Mouse (Mus musculus) spleen, adult 2 months (tissue): Measurements from ENCODE around the gene Polr3k. TPM values are rescaled to one million over a fixed set of nuclear protein-coding genes. Genes with fewer than 3 reads are reported as not detected.

ENCODE experiments used
- DNase-seq, 2 experiments: peaks; one replicate each; pipeline versions ENCODE4 v3.0.0 to v3.0.0-alpha.2; 2012 to 2021; ENCODE audit warnings: low spot score in 2 of 2, low read depth in 1 of 2
- H3K27ac ChIP-seq: fragments of 200-500 bp; 2 replicates; pipeline ENCODE4 v1.5.1; 2012; ENCODE audit warnings: low read length, inconsistent platforms; ENCODE audit not compliant: insufficient read depth
- H3K27me3 ChIP-seq: fragments of 200-500 bp; 2 replicates; pipeline ENCODE4 v1.6.1; 2012; ENCODE audit warnings: mild to moderate bottlenecking, moderate library complexity, low read length, inconsistent platforms; ENCODE audit not compliant: control insufficient read depth, insufficient read depth
- H3K36me3 ChIP-seq: fragments of 200-500 bp; 2 replicates; pipeline ENCODE4 v1.6.1; 2012; ENCODE audit warnings: mild to moderate bottlenecking, low read length, inconsistent platforms; ENCODE audit not compliant: control insufficient read depth, insufficient read depth
- H3K4me1 ChIP-seq: fragments of 200-500 bp; 2 replicates; pipeline ENCODE4 v1.6.1; 2011; ENCODE audit warnings: inconsistent platforms; ENCODE audit not compliant: control insufficient read depth, insufficient read depth, insufficient read length
- H3K4me3 ChIP-seq: fragments of 200-500 bp; 2 replicates; pipeline ENCODE4 v1.5.1; 2011; ENCODE audit warnings: mild to moderate bottlenecking, inconsistent platforms; ENCODE audit not compliant: insufficient read depth, insufficient read length; ENCODE audit errors: extremely low read depth
- CTCF ChIP-seq: fragments of 200-500 bp; IDR thresholded peaks from 2 replicates; pipeline ENCODE4 v1.5.1; 2011; ENCODE audit warnings: mild to moderate bottlenecking, inconsistent platforms; ENCODE audit not compliant: insufficient read depth, insufficient read length, insufficient replicate concordance; ENCODE audit errors: extremely low read depth
- POLR2A ChIP-seq: fragments of 200-500 bp; IDR thresholded peaks from 2 replicates; pipeline ENCODE4 v1.6.1; 2011; ENCODE audit warnings: low read depth, low read length, inconsistent platforms
- WGBS: fragments of 180-500 bp; shearing (Covaris S2); methylation state at CpG from one replicate; pipeline ENCODE4 v1.1.7; 2018; 5-methylcytosine and 5-hydroxymethylcytosine counted together
- polyA plus RNA-seq: library from polyadenylated mRNA; depleted of rRNA; stranded (reverse); fragments of >200 nt; gene quantifications from 2 replicates; pipeline ENCODE4 v1.2.3, GENCODE M21; 2012; rRNA removed

The Polr3k gene
- polyA plus RNA-seq, 1 experiment = 2.8 TPM

DNA sequence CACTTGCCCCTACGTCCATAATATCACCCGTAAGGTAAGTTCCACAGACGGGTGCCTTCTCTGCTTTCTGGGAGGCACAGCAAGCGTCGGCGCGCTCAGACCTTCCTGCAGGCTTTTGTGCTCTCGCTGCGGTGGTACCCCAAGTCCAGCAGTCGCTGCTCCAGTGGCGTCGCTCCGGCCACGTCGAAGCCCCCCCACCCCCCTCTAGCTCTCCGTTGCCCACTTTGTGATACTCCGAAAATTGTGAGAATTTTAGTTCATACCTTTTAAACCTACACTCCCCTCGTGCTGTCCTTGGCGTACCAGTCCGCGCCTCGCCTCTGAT lies 361 bp downstream of the Polr3k start:
- under 1% methylated on average over 22 of the region's 22 CpGs for WGBS
- H3K27ac ChIP-seq = peak overlapping the region; percentile 37
- DNase-seq = no peak
- H3K36me3 ChIP-seq = peaks cover 6% of the 10 kb centered on the region
- H3K4me3 ChIP-seq = peak overlapping the region; percentile 81
- H3K4me1 ChIP-seq = peaks cover 2% of the 10 kb centered on the region; the same call in 1 of the 2 replicates
- H3K27me3 ChIP-seq = no peaks in the 10 kb centered on the region
- no peak for TF ChIP-seq CTCF
- TF ChIP-seq POLR2A = no peak

DNA sequence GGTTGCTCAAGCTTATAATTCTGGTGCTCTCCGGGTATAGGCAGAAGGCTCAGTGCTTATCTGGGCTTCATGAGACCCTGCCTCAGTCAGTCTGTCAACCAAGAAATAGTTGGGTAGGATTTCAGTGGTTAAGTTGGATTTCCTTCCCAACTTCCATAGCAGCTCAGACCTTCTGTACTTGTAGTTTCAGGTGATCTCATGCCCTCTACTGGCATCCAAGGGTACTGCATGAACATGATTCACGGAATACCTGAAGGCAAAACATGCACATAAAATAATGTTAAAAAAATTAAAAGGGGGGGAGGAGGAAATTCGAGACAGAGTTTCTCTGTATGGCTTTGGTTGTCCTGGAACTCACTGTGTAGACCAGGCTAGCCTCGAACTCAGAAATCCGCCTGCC lies 2.8 kb downstream of the Polr3k start:
- 48% methylated on average over 5 of the region's 5 CpGs for WGBS
- no peak overlapping the region for H3K27ac ChIP-seq
- no peaks in the 10 kb centered on the region for H3K27me3 ChIP-seq
- H3K4me3 ChIP-seq = no peak overlapping the region
- peaks cover 6% of the 10 kb centered on the region for H3K36me3 ChIP-seq
- peak; percentile 25 to 59 for DNase-seq
- H3K4me1 ChIP-seq = peaks cover 2% of the 10 kb centered on the region; the same call in 1 of the 2 replicates
- no peak for TF ChIP-seq POLR2A
- TF ChIP-seq CTCF = peak; percentile 35; the same call in 1 of the 2 replicates

DNA sequence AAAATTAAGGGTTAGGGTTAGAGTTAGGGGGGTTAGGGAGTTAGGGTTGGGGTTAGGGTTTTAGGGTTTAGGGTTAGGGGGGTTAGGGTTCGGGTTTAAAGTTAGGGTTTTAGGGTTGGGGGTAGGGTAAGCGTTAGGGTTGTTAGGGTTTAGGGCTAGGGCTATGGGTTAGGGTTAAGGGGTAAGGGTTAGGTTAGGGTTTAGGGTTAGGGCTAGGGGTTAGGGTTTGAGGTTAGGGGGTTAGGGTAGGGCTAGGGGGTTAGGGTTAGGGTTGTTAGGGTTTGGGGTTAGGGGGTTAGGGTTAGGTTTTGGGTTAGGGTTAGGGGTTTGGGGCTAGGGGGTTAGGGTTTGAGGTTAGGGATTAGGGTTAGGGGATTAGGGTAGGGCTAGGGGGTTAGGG lies 6.9 kb downstream of the Polr3k start:
- no peak overlapping the region for H3K27ac ChIP-seq
- WGBS = 95% methylated on average over 2 of the region's 2 CpGs
- TF ChIP-seq POLR2A (no peak), CTCF (no peak)
- H3K4me3 ChIP-seq = no peak overlapping the region
- no peak for DNase-seq
- H3K36me3 ChIP-seq = peaks cover 6% of the 10 kb centered on the region
- no peaks in the 10 kb centered on the region for H3K4me1 ChIP-seq
- H3K27me3 ChIP-seq = no peaks in the 10 kb centered on the region

DNA sequence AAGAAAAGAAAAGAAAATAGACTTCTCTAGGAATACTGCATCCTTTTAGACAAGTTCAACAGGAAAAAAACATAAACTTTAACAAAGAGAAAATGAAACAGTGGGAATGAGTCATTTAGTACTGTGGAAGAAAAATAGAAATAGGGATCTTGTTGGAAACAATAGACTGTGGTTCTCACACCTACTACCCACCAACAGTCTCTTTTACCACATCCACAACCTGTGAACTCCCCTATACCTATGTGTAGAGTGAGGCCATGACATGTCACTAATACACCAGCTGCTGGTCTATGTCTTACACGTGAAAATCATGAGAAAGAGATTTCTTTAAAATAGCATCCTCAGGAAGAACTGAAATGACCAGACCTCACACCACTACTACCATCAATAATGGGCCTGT lies 14.8 kb downstream of the Polr3k start:
- Histone ChIP-seq H3K4me3 (no peak overlapping the region), H3K27me3 (no peaks in the 10 kb centered on the region), H3K36me3 (no peaks in the 10 kb centered on the region), H3K4me1 (no peaks in the 10 kb centered on the region), H3K27ac (no peak overlapping the region)
- 49% methylated on average over 1 of the region's 1 CpGs for WGBS
- TF ChIP-seq CTCF (no peak), POLR2A (no peak)
- no peak for DNase-seq

DNA sequence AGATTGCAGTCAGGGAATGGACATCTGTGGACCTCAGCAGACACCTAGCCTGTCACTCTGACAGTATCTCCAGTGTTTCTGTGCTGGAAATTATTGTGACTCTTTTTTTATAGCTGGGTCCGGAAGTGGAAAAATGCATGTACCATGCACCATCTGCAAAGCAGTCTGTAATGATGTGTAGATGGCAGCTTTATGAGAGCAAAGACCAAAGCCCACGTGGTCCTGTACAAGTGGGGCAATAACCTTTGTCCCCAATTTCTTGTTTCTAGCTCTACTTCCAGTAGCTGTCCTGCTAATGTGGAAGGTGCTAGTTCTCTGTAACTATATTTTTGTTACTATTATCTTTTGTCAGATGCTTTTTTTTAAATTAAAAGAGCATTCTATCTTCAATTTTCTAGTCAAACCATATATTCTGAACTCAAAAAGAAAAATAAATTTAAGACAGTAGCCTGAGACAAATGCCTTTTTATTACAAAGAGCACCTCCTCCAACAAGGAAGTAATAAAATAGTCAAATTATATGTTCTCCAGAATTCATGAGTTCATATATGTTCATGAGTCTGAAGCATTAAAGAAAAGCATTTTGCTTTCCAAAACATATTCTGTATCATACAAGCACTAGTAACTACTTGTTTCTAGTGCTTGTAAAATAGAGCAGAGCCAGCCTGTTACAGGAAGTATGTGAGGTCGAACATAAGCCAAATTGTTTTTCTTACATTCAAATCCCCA lies 19.0 kb downstream of the Polr3k start:
- 85% methylated on average over 3 of the region's 3 CpGs for WGBS
- H3K27ac ChIP-seq = no peak overlapping the region
- H3K4me3 ChIP-seq = no peak overlapping the region
- TF ChIP-seq CTCF (no peak), POLR2A (no peak)
- H3K4me1 ChIP-seq = no peaks in the 10 kb centered on the region
- H3K27me3 ChIP-seq = no peaks in the 10 kb centered on the region
- H3K36me3 ChIP-seq = no peaks in the 10 kb centered on the region
- no peak for DNase-seq

DNA sequence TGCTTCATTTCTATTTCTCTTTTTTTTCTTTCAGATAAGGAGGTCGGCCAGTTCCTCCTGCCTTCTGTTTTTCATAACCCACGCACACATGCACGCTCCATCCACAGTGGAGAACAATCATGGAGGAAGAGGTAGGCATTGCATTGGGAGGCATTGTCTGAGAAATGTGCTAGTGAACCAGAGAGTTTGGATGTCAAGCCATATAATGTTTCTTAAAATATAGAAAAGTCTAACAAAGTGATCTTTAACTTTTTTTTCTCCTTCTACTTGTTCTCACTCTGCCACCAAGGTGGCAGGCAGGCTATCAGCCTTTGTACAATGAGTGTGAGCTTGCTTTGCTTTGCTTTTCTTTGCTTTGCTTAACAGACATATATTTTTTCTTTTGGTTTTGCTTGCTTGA lies 53.7 kb downstream of the Polr3k start:
- peak in 1 of 2 experiments; percentile 52 for DNase-seq
- Histone ChIP-seq H3K27me3 (no peaks in the 10 kb centered on the region), H3K36me3 (no peaks in the 10 kb centered on the region), H3K27ac (no peak overlapping the region), H3K4me1 (no peaks in the 10 kb centered on the region), H3K4me3 (no peak overlapping the region)
- WGBS = 49% methylated on average over 3 of the region's 3 CpGs
- TF ChIP-seq CTCF (no peak), POLR2A (no peak)

DNA sequence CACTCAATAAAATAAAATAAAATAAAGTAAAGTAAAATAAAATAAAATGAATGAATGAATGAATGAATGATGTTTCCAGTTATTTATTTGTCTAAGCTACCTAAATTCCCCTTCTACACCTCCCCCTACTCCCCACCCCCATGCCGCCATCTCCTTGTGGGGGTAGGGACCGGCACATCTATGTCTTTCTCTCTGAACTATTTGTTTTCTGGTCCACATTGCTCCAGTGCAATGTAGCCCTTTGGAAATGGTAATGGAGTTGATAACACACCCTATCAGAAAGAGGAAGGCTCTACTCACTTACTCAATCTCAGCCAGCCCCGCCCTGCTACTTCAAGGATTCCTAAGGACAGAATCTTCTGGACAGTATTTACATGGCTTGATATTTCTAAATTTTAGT lies 54.4 kb downstream of the Polr3k start:
- no peaks in the 10 kb centered on the region for H3K4me1 ChIP-seq
- peak; percentile 34 to 42 for DNase-seq
- TF ChIP-seq POLR2A = no peak
- TF ChIP-seq CTCF = no peak

More for the DNA sequence above, 54.4 kb downstream of the Polr3k start:
- Histone ChIP-seq H3K27me3 (no peaks in the 10 kb centered on the region), H3K27ac (no peak overlapping the region), H3K36me3 (no peaks in the 10 kb centered on the region), H3K4me3 (no peak overlapping the region)
- 47% methylated on average over 3 of the region's 3 CpGs for WGBS

Other genes with a start within 250 kb of the Polr3k start
- gene Gm29797, start 207.3 kb upstream of the Polr3k start, polyA plus RNA-seq = 0.26 TPM in 1 of 2 replicates, not detected in the other
- gene Sox18, start 192.7 kb upstream of the Polr3k start, polyA plus RNA-seq = 47.5 and 73.4 TPM in 2 replicates
- gene Tcea2, start 184.0 kb upstream of the Polr3k start, polyA plus RNA-seq = 15.9 and 17.1 TPM in 2 replicates
- 209 and 239 TPM in 2 replicates for gene Rgs19, start 170.4 kb upstream of the Polr3k start, polyA plus RNA-seq
- gene Lkaaear1, start 165.9 kb upstream of the Polr3k start, polyA plus RNA-seq = not detected in 2 replicates
- gene Oprl1, start 149.3 kb upstream of the Polr3k start, polyA plus RNA-seq = 0.09 and 0.13 TPM in 2 replicates
- not detected in 2 replicates for gene Myt1, start 101.0 kb upstream of the Polr3k start, polyA plus RNA-seq
- gene Pcmtd2, start 26.5 kb upstream of the Polr3k start, polyA plus RNA-seq = 18.6 and 21.9 TPM in 2 replicates
- not detected in 2 replicates for gene Gm14496, start 126.8 kb downstream of the Polr3k start, polyA plus RNA-seq